13 mouse cellular contexts compared by ENCODE assay signal in the genomic region with DNA sequence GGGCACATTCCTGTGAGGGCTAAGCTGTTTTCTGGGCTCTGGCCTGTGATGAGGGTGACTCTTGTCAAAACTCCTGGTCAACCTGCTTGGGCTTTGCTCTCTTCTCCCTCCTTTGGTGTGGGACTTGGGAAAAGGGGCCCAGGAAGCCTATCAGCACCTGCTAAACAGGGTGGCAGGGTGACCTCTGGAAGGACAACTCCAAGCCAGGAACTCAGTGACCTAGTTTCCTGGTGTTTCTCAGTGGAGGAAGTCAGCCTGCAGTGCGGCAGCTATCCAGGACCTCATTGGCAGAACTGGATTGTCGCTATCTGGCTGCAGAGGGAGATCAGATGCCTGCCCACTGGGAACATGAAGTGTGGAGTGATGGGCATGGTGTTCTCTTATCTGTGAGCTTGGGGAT. TPM values are rescaled to one million over a fixed set of nuclear protein-coding genes. Genes with fewer than 3 reads are reported as not detected.
DNase-seq lines count a peak whose midpoint lies in the region; ATAC-seq and TF ChIP-seq lines count a peak whose summit lies in the region.
"Had no signal": no experiment of that assay in that cellular context is flagged by ENCODE, and none has a peak within 500 bp of the region (broad histone marks: within the 10 kb centered on the region; RNA-seq: fewer than 3 reads in every experiment).

No protein-coding gene starts in this region.

- H3K27ac ChIP-seq in kidney, adult 2 months (ENCODE audit: insufficient read depth, low read depth, low read length) = no peak overlapping the region
- no peak overlapping the region for H3K27ac ChIP-seq in midbrain, embryonic 11.5 days (ENCODE audit: low read depth, low read length)
- H3K27ac ChIP-seq: embryonic facial prominence, embryonic 15.5 days; limb, embryonic 15.5 days had no signal

- ATAC-seq in midbrain, embryonic 11.5 days (ENCODE audit: low FRiP score) = 0 out of 2 replicates have a peak, but pooled peaks have one; percentile 2

- H3K4me1 ChIP-seq in kidney, adult 2 months (ENCODE audit: control insufficient read depth, insufficient read depth, low read length) = 0 out of 2 replicates have a peak, but pooled peaks cover 3% of the 10 kb centered on the region
- H3K4me1 ChIP-seq in midbrain, embryonic 11.5 days (ENCODE audit: control insufficient read depth, insufficient read depth, low read length) = no peaks in the 10 kb centered on the region
- H3K4me1 ChIP-seq: limb, embryonic 15.5 days had no signal

- 19% methylated on average over 2 of the region's 2 CpGs for WGBS in kidney, adult 2 months
- 48% methylated on average over 2 of the region's 2 CpGs for WGBS in midbrain, embryonic 11.5 days

- no peak overlapping the region for H3K4me3 ChIP-seq in kidney, adult 2 months (ENCODE audit: insufficient read depth, low read depth, low read length)
- H3K4me3 ChIP-seq in midbrain, embryonic 11.5 days (ENCODE audit: low read depth, low read length) = no peak overlapping the region
- H3K4me3 ChIP-seq: embryonic facial prominence, embryonic 15.5 days; limb, embryonic 15.5 days had no signal

- TF ChIP-seq POLR2A in kidney, adult 2 months (IDR thresholded peaks at IDR 0.05; ENCODE audit: low read depth, low read length) = no peak

- peak; percentile 24 for DNase-seq in kidney, adult 2 months
- DNase-seq in kidney, adult 18-20 months = no peak
- DNase-seq in cerebellum, postnatal 10 days = peak; percentile 62 to 67
- DNase-seq in heart, adult 9 months (ENCODE audit: low spot score in 2 of 2) = peak; percentile 63 to 68
- peak; percentile 76 for DNase-seq in midbrain, embryonic 11.5 days (ENCODE audit: low spot score, missing footprints)
- no peak for DNase-seq in adipocyte (ENCODE audit: low spot score)
- no peak for DNase-seq in urinary bladder, adult 2 months (ENCODE audit: low spot score)
- no peak for DNase-seq in adrenal gland, postnatal 10 days
- DNase-seq: gastrocnemius, postnatal 25 days had no signal

- H3K36me3 ChIP-seq in kidney, adult 2 months (ENCODE audit: control insufficient read depth, insufficient read depth, low read length) = no peaks in the 10 kb centered on the region
- H3K36me3 ChIP-seq in midbrain, embryonic 11.5 days (ENCODE audit: control insufficient read depth, insufficient read depth, low read length) = no peaks in the 10 kb centered on the region
- H3K36me3 ChIP-seq: embryonic facial prominence, embryonic 15.5 days; limb, embryonic 15.5 days had no signal

- no peak overlapping the region for H3K9ac ChIP-seq in midbrain, embryonic 11.5 days (ENCODE audit: low read length)
- H3K9ac ChIP-seq: embryonic facial prominence, embryonic 15.5 days; limb, embryonic 15.5 days had no signal

- H3K27me3 ChIP-seq in kidney, adult 2 months (replicated peaks; ENCODE audit: control insufficient read depth, insufficient read depth, low read length) = no peaks in the 10 kb centered on the region
- H3K27me3 ChIP-seq in midbrain, embryonic 11.5 days (ENCODE audit: control insufficient read depth, insufficient read depth, low read length) = no peaks in the 10 kb centered on the region

- no peak overlapping the region for H3K4me2 ChIP-seq in midbrain, embryonic 11.5 days
- H3K4me2 ChIP-seq: embryonic facial prominence, embryonic 15.5 days; limb, embryonic 15.5 days had no signal

- H3K9me3 ChIP-seq in midbrain, embryonic 11.5 days (ENCODE audit: control insufficient read depth, low read length) = no peaks in the 10 kb centered on the region
- H3K9me3 ChIP-seq: embryonic facial prominence, embryonic 15.5 days; limb, embryonic 15.5 days had no signal

- no peak for TF ChIP-seq CTCF in kidney, adult 2 months (conservative IDR thresholded peaks at IDR 0.05; ENCODE audit: insufficient read depth, insufficient read length, low read depth, low read length)

RNA-seq across cellular contexts. Expression of a gene that starts 11.7 kb away (rescaled TPM):
- not detected in 2 replicates for polyA plus RNA-seq in kidney, adult 2 months (2012; rRNA removed)
- 22.2 and 23.5 TPM in 2 replicates for polyA plus RNA-seq in midbrain, embryonic 11.5 days (2014; fragmentation: Nextera tagmentation; extraction: Ambion mirVana)
- not detected in 2 replicates for polyA plus RNA-seq in urinary bladder, adult 2 months (2012; rRNA removed)
- total RNA-seq in adrenal gland, postnatal 10 days (2021) = not detected
- total RNA-seq: gastrocnemius, postnatal 25 days; megakaryocyte, adult 5-6 weeks had no signal
- polyA plus RNA-seq: embryonic facial prominence, embryonic 15.5 days; limb, embryonic 15.5 days; spleen, adult 2 months had no signal

Comparison
In these comparisons a context has a peak if more than half of its experiments do, and no peak if none do; other contexts are left out.
1. DNase-seq: peak in kidney, adult 2 months (single experiment), cerebellum, postnatal 10 days (2 of 2), heart, adult 9 months (2 of 2) and midbrain, embryonic 11.5 days (single experiment); none in kidney, adult 18-20 months (single experiment), adipocyte (single experiment), urinary bladder, adult 2 months (single experiment) and adrenal gland, postnatal 10 days (single experiment).
2. RNA of a gene that starts 11.7 kb away (polyA plus RNA-seq): 22.2 to 23.5 TPM in midbrain, embryonic 11.5 days; not detected in kidney, adult 2 months and not detected in urinary bladder, adult 2 months; every median in the first group is over 10 times any median in the second.